Mouse (Mus musculus): Measurements from ENCODE around the gene Tex13b. TPM values are rescaled to one million over a fixed set of nuclear protein-coding genes. Genes with fewer than 3 reads are reported as not detected.

Tex13b gene
- total and polyA plus RNA-seq, 2 experiments from 2014 or later, result not detected

GRCm38 (mm10) chrX:140839887-140840286 lies 26.7 kb upstream of the Tex13b start:
- no peak for DNase-seq (ENCODE audit: low spot score)
- no peak overlapping the region for H3K27ac ChIP-seq (ENCODE audit: low read depth)
- no peak overlapping the region for H3K4me3 ChIP-seq (ENCODE audit: low read depth, low read length)
- TF ChIP-seq CTCF (IDR thresholded peaks at IDR 0.05; ENCODE audit: low read depth), result no peak
- no peak for TF ChIP-seq EP300 (IDR thresholded peaks at IDR 0.05; ENCODE audit: low read depth)
- no peaks in the 10 kb centered on the region for H3K36me3 ChIP-seq (replicated peaks; ENCODE audit: control insufficient read depth, insufficient read depth, low read length)
- ATAC-seq (ENCODE audit: insufficient read depth, low read depth), result no peak
- H3K9me3 ChIP-seq (replicated peaks; ENCODE audit: control insufficient read depth, low read length), result no peaks in the 10 kb centered on the region
- no peaks in the 10 kb centered on the region for H3K27me3 ChIP-seq (ENCODE audit: control insufficient read depth, insufficient read depth, low read length)
- H3K4me2 ChIP-seq (ENCODE audit: low read depth, low read length), result no peak overlapping the region
- no peak overlapping the region for H3K9ac ChIP-seq (replicated peaks; ENCODE audit: low read depth, low read length)
- no peaks in the 10 kb centered on the region for H3K4me1 ChIP-seq (ENCODE audit: control insufficient read depth, insufficient read depth)
- 71% methylated on average over 4 of the region's 4 CpGs for WGBS

GRCm38 (mm10) chrX:140838077-140838476 lies 24.8 kb upstream of the Tex13b start:
- WGBS, result 71% methylated on average over 3 of the region's 3 CpGs
- Histone ChIP-seq H3K4me2 (ENCODE audit: low read depth, low read length) (no peak overlapping the region), H3K36me3 (replicated peaks; ENCODE audit: control insufficient read depth, insufficient read depth, low read length) (no peaks in the 10 kb centered on the region), H3K9me3 (replicated peaks; ENCODE audit: control insufficient read depth, low read length) (no peaks in the 10 kb centered on the region), H3K4me3 (ENCODE audit: low read depth, low read length) (no peak overlapping the region), H3K27ac (ENCODE audit: low read depth) (no peak overlapping the region), H3K27me3 (ENCODE audit: control insufficient read depth, insufficient read depth, low read length) (no peaks in the 10 kb centered on the region), H3K9ac (replicated peaks; ENCODE audit: low read depth, low read length) (no peak overlapping the region), H3K4me1 (ENCODE audit: control insufficient read depth, insufficient read depth) (no peaks in the 10 kb centered on the region)
- TF ChIP-seq EP300 (IDR thresholded peaks at IDR 0.05; ENCODE audit: low read depth) (no peak), CTCF (IDR thresholded peaks at IDR 0.05; ENCODE audit: low read depth) (no peak)
- no peak for DNase-seq (ENCODE audit: low spot score)
- ATAC-seq (ENCODE audit: insufficient read depth, low read depth), result no peak

GRCm38 (mm10) chrX:140831706-140832105 lies 18.5 kb upstream of the Tex13b start:
- no peaks in the 10 kb centered on the region for H3K27me3 ChIP-seq (ENCODE audit: control insufficient read depth, insufficient read depth, low read length)
- H3K9me3 ChIP-seq (replicated peaks; ENCODE audit: control insufficient read depth, low read length), result no peaks in the 10 kb centered on the region
- no peak overlapping the region for H3K9ac ChIP-seq (replicated peaks; ENCODE audit: low read depth, low read length)
- H3K4me2 ChIP-seq (ENCODE audit: low read depth, low read length), result no peak overlapping the region
- no peak overlapping the region for H3K27ac ChIP-seq (ENCODE audit: low read depth)
- H3K4me3 ChIP-seq (ENCODE audit: low read depth, low read length), result no peak overlapping the region
- TF ChIP-seq EP300 (IDR thresholded peaks at IDR 0.05; ENCODE audit: low read depth), result no peak
- no peak for TF ChIP-seq CTCF (IDR thresholded peaks at IDR 0.05; ENCODE audit: low read depth)
- WGBS, result 57% methylated on average over 4 of the region's 4 CpGs
- ATAC-seq (ENCODE audit: insufficient read depth, low read depth) (no peak), DNase-seq (ENCODE audit: low spot score) (no peak)
- H3K4me1 ChIP-seq (ENCODE audit: control insufficient read depth, insufficient read depth), result no peaks in the 10 kb centered on the region
- H3K36me3 ChIP-seq (replicated peaks; ENCODE audit: control insufficient read depth, insufficient read depth, low read length), result no peaks in the 10 kb centered on the region

GRCm38 (mm10) chrX:140822295-140822694 lies 9.1 kb upstream of the Tex13b start:
- ATAC-seq (ENCODE audit: insufficient read depth, low read depth) (no peak), DNase-seq (ENCODE audit: low spot score) (no peak)
- Histone ChIP-seq H3K9me3 (replicated peaks; ENCODE audit: control insufficient read depth, low read length) (no peaks in the 10 kb centered on the region), H3K4me2 (ENCODE audit: low read depth, low read length) (no peak overlapping the region), H3K4me3 (ENCODE audit: low read depth, low read length) (no peak overlapping the region), H3K4me1 (ENCODE audit: control insufficient read depth, insufficient read depth) (no peaks in the 10 kb centered on the region), H3K36me3 (replicated peaks; ENCODE audit: control insufficient read depth, insufficient read depth, low read length) (no peaks in the 10 kb centered on the region), H3K27ac (ENCODE audit: low read depth) (no peak overlapping the region), H3K9ac (replicated peaks; ENCODE audit: low read depth, low read length) (no peak overlapping the region), H3K27me3 (ENCODE audit: control insufficient read depth, insufficient read depth, low read length) (no peaks in the 10 kb centered on the region)
- TF ChIP-seq CTCF (IDR thresholded peaks at IDR 0.05; ENCODE audit: low read depth) (no peak), EP300 (IDR thresholded peaks at IDR 0.05; ENCODE audit: low read depth) (no peak)
- WGBS, result 69% methylated on average over 17 of the region's 17 CpGs

GRCm38 (mm10) chrX:140805340-140805739 lies 7.9 kb downstream of the Tex13b start:
- H3K36me3 ChIP-seq (replicated peaks; ENCODE audit: control insufficient read depth, insufficient read depth, low read length), result no peaks in the 10 kb centered on the region
- H3K4me2 ChIP-seq (ENCODE audit: low read depth, low read length), result no peak overlapping the region
- no peak overlapping the region for H3K9ac ChIP-seq (replicated peaks; ENCODE audit: low read depth, low read length)
- WGBS, result 83% methylated on average over 2 of the region's 2 CpGs
- no peak overlapping the region for H3K27ac ChIP-seq (ENCODE audit: low read depth)
- no peak for DNase-seq (ENCODE audit: low spot score)
- no peak overlapping the region for H3K4me3 ChIP-seq (ENCODE audit: low read depth, low read length)
- no peaks in the 10 kb centered on the region for H3K4me1 ChIP-seq (ENCODE audit: control insufficient read depth, insufficient read depth)
- TF ChIP-seq EP300 (IDR thresholded peaks at IDR 0.05; ENCODE audit: low read depth) (no peak), CTCF (IDR thresholded peaks at IDR 0.05; ENCODE audit: low read depth) (no peak)
- no peaks in the 10 kb centered on the region for H3K9me3 ChIP-seq (replicated peaks; ENCODE audit: control insufficient read depth, low read length)
- no peak for ATAC-seq (ENCODE audit: insufficient read depth, low read depth)
- H3K27me3 ChIP-seq (ENCODE audit: control insufficient read depth, insufficient read depth, low read length), result no peaks in the 10 kb centered on the region

- DNase-seq (ENCODE audit: low spot score), result peak; percentile 9
- H3K9me3 ChIP-seq (replicated peaks; ENCODE audit: control insufficient read depth, low read length), result no peaks in the 10 kb centered on the region
- WGBS, result 34% methylated on average over 1 of the region's 1 CpGs
- H3K27ac ChIP-seq (ENCODE audit: low read depth), result no peak overlapping the region
- no peaks in the 10 kb centered on the region for H3K27me3 ChIP-seq (ENCODE audit: control insufficient read depth, insufficient read depth, low read length)
- ATAC-seq (ENCODE audit: insufficient read depth, low read depth), result peak; percentile 44; the same call in 1 of the 2 replicates
- no peak overlapping the region for H3K4me3 ChIP-seq (ENCODE audit: low read depth, low read length)
- no peaks in the 10 kb centered on the region for H3K4me1 ChIP-seq (ENCODE audit: control insufficient read depth, insufficient read depth)
- no peak for TF ChIP-seq CTCF (IDR thresholded peaks at IDR 0.05; ENCODE audit: low read depth)
- no peak for TF ChIP-seq EP300 (IDR thresholded peaks at IDR 0.05; ENCODE audit: low read depth)
- no peak overlapping the region for H3K9ac ChIP-seq (replicated peaks; ENCODE audit: low read depth, low read length)
- H3K36me3 ChIP-seq (replicated peaks; ENCODE audit: control insufficient read depth, insufficient read depth, low read length), result no peaks in the 10 kb centered on the region
- no peak overlapping the region for H3K4me2 ChIP-seq (ENCODE audit: low read depth, low read length)
These were observed 43.4 kb downstream of the Tex13b start for GRCm38 (mm10) chrX:140769794-140770193.

Other genes with a start within 250 kb of the Tex13b start
- gene Tsc22d3, start 212.8 kb downstream of the Tex13b start, total RNA-seq (2014; rRNA removed; ENCODE audit: low replicate concordance), result 187 and 240 TPM in 2 replicates
- gene Tsc22d3, start 212.8 kb downstream of the Tex13b start, polyA plus RNA-seq (2015; fragmentation: Nextera tagmentation; extraction: Ambion mirVana), result 165 and 172 TPM in 2 replicates
- gene Mid2, start 148.8 kb downstream of the Tex13b start, total RNA-seq (2014; rRNA removed; ENCODE audit: low replicate concordance), result 19.2 and 55.2 TPM in 2 replicates
- 4.6 and 5.2 TPM in 2 replicates for gene Mid2, start 148.8 kb downstream of the Tex13b start, polyA plus RNA-seq (2015; fragmentation: Nextera tagmentation; extraction: Ambion mirVana)
- not detected in 2 replicates for gene Vsig1, start 94.2 kb upstream of the Tex13b start, total RNA-seq (2014; rRNA removed; ENCODE audit: low replicate concordance)
- gene Vsig1, start 94.2 kb upstream of the Tex13b start, polyA plus RNA-seq (2015; fragmentation: Nextera tagmentation; extraction: Ambion mirVana), result not detected in 2 replicates
- 6.6 and 12.2 TPM in 2 replicates for gene Psmd10, start 143.3 kb upstream of the Tex13b start, total RNA-seq (2014; rRNA removed; ENCODE audit: low replicate concordance)
- gene Psmd10, start 143.3 kb upstream of the Tex13b start, polyA plus RNA-seq (2015; fragmentation: Nextera tagmentation; extraction: Ambion mirVana), result 29.6 and 33.6 TPM in 2 replicates
- 7.5 and 8.1 TPM in 2 replicates for gene Atg4a, start 143.5 kb upstream of the Tex13b start, total RNA-seq (2014; rRNA removed; ENCODE audit: low replicate concordance)
- gene Atg4a, start 143.5 kb upstream of the Tex13b start, polyA plus RNA-seq (2015; fragmentation: Nextera tagmentation; extraction: Ambion mirVana), result 15.2 and 15.9 TPM in 2 replicates

Data from heart, postnatal 0 days (tissue).